Mouse (Mus musculus): Measurements from ENCODE around the gene Myo1a.

DNA sequence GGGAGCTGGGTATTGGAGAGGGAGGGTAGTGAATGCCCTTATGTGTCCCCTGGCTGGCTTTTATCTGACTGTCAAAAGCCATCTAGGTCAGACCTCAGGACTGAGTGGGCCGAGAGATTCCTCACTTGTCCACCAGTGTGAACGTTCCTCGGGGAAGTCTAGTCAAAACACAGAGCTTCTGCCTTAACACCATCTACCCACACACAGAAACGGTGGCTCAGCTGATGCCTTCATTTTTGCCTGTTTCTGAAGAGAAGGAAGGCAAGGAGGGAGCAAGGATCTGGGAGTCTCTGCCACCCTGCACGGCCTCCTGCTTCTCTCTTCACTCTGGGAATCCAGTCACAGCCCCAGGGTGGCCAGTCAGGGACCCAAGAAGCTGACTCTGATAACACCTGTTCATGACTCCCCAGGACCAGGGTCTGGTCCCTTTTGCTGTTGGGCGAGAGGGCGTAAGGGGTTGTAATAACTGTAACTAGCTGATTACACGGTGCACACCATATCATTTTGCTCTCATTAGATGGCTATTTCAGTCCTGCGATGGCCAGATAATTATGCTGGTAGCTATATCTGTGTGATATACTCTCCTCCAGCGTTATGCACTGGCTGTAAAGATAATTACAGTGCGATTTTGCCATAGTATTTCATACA lies 25.4 kb downstream of the Myo1a start:
- no peak for TF ChIP-seq POLR2A (IDR thresholded peaks at IDR 0.05; ENCODE audit: borderline replicate concordance, control insufficient read depth, low read depth, low read length)
- no peak for TF ChIP-seq CTCF (IDR thresholded peaks at IDR 0.05; ENCODE audit: control insufficient read depth, insufficient read depth, low read length)
